Mouse (Mus musculus): ENCODE results near the gene Susd2.

DNA sequence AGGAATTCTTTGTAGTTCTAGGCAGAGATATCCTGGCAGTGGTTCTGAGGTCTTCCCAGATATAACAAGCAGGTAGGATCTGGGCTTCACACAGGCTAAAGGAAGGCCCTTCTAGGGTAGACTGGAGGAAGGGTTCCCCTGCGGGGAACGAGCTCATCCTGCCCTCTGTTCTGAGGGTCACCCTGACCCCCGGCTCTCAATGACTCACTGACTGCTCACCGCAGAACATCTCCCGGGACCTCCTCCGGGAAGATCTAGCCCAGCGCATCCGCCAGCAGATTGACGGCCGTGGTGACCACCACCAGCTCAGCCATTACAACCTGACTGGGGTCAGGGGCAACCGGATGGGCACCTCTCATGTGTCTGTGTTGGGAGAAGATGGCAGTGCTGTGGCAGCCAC, 34.8 kb downstream of the Susd2 start:
- TF ChIP-seq CTCF (IDR thresholded peaks at IDR 0.05; ENCODE audit: borderline replicate concordance, insufficient read depth, low read depth, low read length) (no peak), POLR2A (IDR thresholded peaks at IDR 0.05; ENCODE audit: borderline replicate concordance, insufficient read depth, low read length) (no peak)
